Mouse (Mus musculus): ENCODE measurements at regions not wholly inside any gene's neighbourhood (a gene's known extent, or its start where the extent isn't known, plus 50 kb on each side); places are given as distances from the start of the nearest gene placed in this dataset.
"Not testable (repeated sequence)": the region's sequence is repeated elsewhere in the genome, so short reads cannot be mapped to it uniquely, and the experiment has no call there.

DNA sequence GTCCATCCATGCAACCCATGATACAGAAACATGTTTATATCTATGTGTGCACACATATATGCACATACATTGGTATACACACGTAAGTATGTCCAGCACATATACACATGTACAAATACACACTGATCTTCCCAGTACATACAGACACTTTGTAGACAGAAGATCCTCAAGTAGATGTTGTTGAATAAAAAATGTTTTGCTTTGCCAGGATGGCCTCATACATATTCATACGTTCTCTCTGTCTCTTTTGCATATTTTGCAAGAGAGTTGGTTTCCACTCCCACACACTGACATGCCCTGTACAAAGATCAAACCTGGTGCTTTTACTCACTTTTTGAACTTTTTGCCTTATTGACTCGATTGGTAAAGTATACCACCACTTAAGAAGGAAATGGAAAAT, 148.5 kb downstream of the Lyplal1 start:
- Histone ChIP-seq H3K27ac (no peak overlapping the region), H3K36me3 (replicated peaks) (no peaks in the 10 kb centered on the region), H3K9ac (no peak overlapping the region), H3K9me3 (no peaks in the 10 kb centered on the region), H3K27me3 (no peaks in the 10 kb centered on the region), H3K4me1 (no peaks in the 10 kb centered on the region), H3K4me3 (replicated peaks) (no peak overlapping the region), H3K4me2 (no peak overlapping the region)
- 83% methylated on average over 3 of the region's 3 CpGs for WGBS
- no peak for ATAC-seq (ENCODE audit: low FRiP score)

DNA sequence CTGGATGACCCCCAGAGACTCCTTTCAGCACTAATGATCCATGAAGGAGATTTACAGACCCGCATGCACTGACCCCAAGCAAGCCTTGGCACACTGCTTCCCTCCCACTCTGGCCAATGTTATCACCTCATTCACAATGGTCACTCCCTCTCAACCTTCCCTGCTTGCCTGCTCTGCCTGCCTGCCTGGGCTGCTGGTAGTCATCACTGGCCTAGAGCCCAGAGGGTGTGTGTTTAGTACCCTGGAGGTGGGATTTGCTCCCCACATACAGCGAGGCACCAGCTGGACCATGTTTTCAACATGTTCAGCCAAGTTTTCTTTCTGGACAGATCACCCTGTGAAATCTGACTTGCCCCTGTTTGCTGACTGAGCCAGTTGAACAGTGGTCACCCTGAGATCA, 147.9 kb downstream of the Lyplal1 start:
- Histone ChIP-seq H3K9me3 (no peaks in the 10 kb centered on the region), H3K4me3 (replicated peaks) (no peak overlapping the region), H3K27ac (no peak overlapping the region), H3K9ac (no peak overlapping the region), H3K4me1 (no peaks in the 10 kb centered on the region), H3K27me3 (no peaks in the 10 kb centered on the region), H3K4me2 (no peak overlapping the region), H3K36me3 (replicated peaks) (no peaks in the 10 kb centered on the region)
- ATAC-seq (ENCODE audit: low FRiP score), result no peak
- WGBS, result 40% methylated on average over 2 of the region's 2 CpGs

DNA sequence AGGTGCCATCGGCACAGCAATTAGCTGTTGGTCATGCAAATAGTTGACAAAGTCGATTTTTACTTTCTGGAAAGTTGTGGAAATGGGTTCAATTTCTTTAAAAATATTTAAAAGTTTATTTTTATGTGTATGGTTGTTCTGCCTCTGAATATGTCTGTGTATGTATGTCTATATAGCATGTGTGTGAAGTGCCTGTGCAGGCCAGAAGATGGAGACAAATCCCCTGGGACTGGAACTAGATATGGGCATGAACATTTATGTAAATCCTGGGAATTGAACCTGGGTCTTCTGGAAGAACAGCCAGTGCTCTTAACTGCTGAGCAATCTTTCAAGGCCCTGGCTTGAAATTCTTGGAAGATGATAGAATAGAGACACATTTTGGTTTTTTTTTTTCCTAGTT, 140.0 kb downstream of the Lyplal1 start:
- H3K4me1 ChIP-seq, result no peaks in the 10 kb centered on the region
- ATAC-seq (ENCODE audit: low FRiP score), result no peak
- no peak overlapping the region for H3K27ac ChIP-seq
- no peaks in the 10 kb centered on the region for H3K9me3 ChIP-seq
- 80% methylated on average over 2 of the region's 2 CpGs for WGBS
- H3K4me2 ChIP-seq, result no peak overlapping the region
- H3K36me3 ChIP-seq (replicated peaks), result no peaks in the 10 kb centered on the region
- no peak overlapping the region for H3K9ac ChIP-seq
- no peaks in the 10 kb centered on the region for H3K27me3 ChIP-seq
- no peak overlapping the region for H3K4me3 ChIP-seq (replicated peaks)

DNA sequence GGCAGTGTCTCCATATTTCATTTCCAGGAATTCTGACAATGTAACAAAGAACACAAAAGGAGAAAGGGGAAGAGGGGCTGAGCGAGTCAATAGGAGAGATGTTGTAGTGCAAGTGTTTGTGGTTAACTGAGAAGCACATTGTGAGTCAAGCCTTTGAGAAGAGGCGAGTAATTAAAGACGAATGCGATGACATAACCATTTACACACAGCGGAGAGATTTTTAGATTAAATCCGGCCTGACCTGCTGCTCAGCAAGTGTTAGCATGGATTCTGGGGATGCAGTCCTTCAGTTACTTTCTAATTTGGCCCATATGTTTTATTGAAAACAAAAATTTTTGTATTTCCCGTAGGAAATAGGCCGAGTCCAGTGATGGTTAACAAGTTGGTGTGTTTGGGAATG, 127.7 kb downstream of the Lyplal1 start:
- Histone ChIP-seq H3K4me3 (replicated peaks) (no peak overlapping the region), H3K27me3 (no peaks in the 10 kb centered on the region), H3K4me1 (no peaks in the 10 kb centered on the region), H3K4me2 (no peak overlapping the region), H3K36me3 (replicated peaks) (no peaks in the 10 kb centered on the region), H3K9me3 (no peaks in the 10 kb centered on the region), H3K9ac (no peak overlapping the region), H3K27ac (no peak overlapping the region)
- WGBS, result 68% methylated on average over 8 of the region's 8 CpGs
- no peak for ATAC-seq (ENCODE audit: low FRiP score)

DNA sequence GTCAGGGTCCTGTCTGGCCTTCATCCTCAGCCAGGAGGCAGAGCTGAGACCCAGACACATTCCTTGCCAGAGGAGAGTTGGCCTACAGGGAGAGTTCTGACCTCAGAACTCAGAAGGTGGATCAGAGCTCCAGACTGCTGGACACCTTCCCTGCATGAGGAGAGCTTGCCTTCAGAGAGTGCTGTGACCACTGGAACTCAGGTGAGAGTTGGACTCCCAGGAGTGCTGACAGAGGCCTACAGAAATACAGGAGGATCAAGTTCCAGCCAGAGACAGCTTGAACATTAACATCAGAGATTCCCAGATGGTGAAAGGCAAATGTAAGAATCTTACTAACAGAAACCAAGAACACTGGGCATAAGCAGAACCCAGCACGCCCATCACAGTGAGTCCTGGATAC, 117.0 kb downstream of the Lyplal1 start:
- not testable (repeated sequence) for H3K9me3 ChIP-seq; H3K36me3 ChIP-seq (replicated peaks); H3K9ac ChIP-seq; H3K4me1 ChIP-seq; H3K4me3 ChIP-seq (replicated peaks); H3K27me3 ChIP-seq; H3K4me2 ChIP-seq; ATAC-seq (ENCODE audit: low FRiP score); H3K27ac ChIP-seq
- WGBS, result 89% methylated on average over 1 of the region's 1 CpGs

DNA sequence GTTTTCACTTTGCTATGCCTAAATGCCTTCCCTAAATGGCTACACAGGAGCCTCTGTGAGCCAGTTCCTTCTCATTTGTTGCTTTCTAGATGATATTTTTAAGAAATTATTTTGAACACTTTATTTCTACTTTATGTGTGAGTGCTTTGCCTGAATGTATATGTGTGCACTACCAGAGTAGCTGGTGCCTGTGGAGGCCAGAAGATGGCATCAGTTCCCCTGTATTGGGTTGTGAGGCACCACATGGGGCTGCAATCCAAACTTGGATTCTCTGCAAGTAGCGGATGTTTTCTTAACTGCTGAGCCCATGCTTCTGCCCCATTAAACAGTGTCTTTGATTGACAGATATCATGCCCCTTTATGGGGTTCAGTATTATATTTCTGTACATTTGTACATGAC, 103.7 kb downstream of the Lyplal1 start:
- Histone ChIP-seq H3K27me3 (no peaks in the 10 kb centered on the region), H3K4me3 (replicated peaks) (no peak overlapping the region), H3K9ac (no peak overlapping the region), H3K9me3 (no peaks in the 10 kb centered on the region), H3K36me3 (replicated peaks) (no peaks in the 10 kb centered on the region), H3K4me1 (no peaks in the 10 kb centered on the region), H3K27ac (no peak overlapping the region), H3K4me2 (no peak overlapping the region)
- ATAC-seq (ENCODE audit: low FRiP score), result no peak
- 77% methylated on average over 1 of the region's 1 CpGs for WGBS

DNA sequence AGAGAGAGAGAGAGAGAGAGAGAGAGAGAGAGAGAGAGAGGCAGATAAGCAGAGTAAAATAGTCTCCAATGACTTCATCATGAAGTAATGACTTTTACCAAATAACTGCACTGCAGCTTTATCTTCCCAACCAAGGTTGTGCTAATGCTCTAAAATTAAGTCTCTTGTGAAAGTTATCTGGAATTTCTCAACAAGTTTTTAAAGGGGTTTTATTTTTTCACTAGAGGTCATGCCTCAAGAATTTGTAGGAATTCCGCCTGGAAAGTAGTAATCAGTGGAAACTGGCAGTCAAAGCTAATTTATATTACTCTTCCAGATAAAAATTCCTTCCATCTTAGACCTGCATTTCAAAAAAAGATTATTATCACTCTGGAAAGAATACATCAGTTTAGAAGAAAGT, 102.9 kb downstream of the Lyplal1 start:
- H3K9me3 ChIP-seq, result no peaks in the 10 kb centered on the region
- no peaks in the 10 kb centered on the region for H3K4me1 ChIP-seq
- ATAC-seq (ENCODE audit: low FRiP score), result no peak
- H3K27me3 ChIP-seq, result no peaks in the 10 kb centered on the region
- 91% methylated on average over 1 of the region's 1 CpGs for WGBS
- no peak overlapping the region for H3K4me3 ChIP-seq (replicated peaks)
- H3K27ac ChIP-seq, result no peak overlapping the region
- no peak overlapping the region for H3K9ac ChIP-seq
- no peak overlapping the region for H3K4me2 ChIP-seq
- no peaks in the 10 kb centered on the region for H3K36me3 ChIP-seq (replicated peaks)

DNA sequence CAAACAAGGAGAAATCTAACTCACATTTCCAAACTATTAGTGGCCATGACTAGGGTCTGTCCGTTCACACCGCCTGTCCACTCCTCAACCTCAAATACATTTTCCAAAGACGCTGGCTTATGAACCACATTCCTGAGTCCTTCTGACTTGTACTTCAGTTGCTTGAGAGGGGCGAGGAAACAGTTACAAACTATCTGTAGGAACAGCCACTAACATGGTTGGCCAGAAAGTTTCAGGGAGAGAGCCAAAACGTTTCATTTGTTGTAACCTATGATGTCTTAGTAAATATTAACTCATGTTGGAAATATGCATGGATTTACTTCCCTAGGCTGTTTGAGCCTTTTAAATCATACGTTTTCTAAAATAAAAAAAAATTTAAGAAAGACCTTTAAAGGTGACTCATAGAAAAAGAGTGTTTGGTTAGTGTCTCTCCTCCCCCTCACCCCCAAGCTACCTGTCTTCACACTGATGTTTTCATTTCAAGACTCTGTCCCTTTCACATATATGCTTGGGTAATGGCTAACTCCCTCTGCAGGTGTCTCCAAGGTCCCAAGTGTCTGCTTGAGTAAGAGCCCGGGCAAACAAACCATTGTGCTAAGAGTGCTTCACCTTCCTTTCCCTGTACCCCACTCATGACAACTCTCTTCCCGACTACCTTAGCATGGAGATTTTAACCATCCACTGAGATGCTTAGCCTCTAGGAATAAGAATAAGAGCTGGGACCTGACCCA, 101.1 kb downstream of the Lyplal1 start:
- Histone ChIP-seq H3K27ac (no peak overlapping the region), H3K4me2 (no peak overlapping the region), H3K9ac (no peak overlapping the region), H3K36me3 (replicated peaks) (no peaks in the 10 kb centered on the region), H3K27me3 (no peaks in the 10 kb centered on the region), H3K4me3 (replicated peaks) (no peak overlapping the region), H3K9me3 (no peaks in the 10 kb centered on the region), H3K4me1 (no peaks in the 10 kb centered on the region)
- ATAC-seq (ENCODE audit: low FRiP score), result no peak
- WGBS, result 82% methylated on average over 8 of the region's 8 CpGs

DNA sequence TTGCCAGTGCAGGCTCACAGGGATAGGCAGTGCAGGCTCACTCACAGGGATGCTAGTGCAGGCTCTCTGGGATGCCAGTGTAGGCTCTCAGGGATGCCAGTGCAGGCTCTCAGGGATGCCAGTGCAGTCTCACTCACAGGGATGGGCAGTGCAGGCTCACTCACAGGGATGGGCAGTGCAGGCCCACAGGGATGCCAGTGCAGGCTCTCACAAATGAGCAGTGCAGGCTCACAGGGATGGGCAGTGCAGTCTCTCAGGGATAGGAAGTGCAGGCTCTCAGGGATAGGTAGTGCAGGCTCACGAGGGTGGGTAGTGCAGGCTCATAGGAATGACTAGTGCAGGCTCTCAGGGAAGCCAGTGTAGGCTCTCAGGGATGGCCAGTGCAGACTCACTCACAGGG, 99.6 kb downstream of the Lyplal1 start:
- Histone ChIP-seq H3K4me1 (no peaks in the 10 kb centered on the region), H3K4me2 (no peak overlapping the region), H3K9ac (no peak overlapping the region), H3K27ac (no peak overlapping the region), H3K27me3 (no peaks in the 10 kb centered on the region), H3K36me3 (replicated peaks) (no peaks in the 10 kb centered on the region), H3K4me3 (replicated peaks) (no peak overlapping the region), H3K9me3 (no peaks in the 10 kb centered on the region)
- 59% methylated on average over 1 of the region's 1 CpGs for WGBS
- no peak for ATAC-seq (ENCODE audit: low FRiP score)

DNA sequence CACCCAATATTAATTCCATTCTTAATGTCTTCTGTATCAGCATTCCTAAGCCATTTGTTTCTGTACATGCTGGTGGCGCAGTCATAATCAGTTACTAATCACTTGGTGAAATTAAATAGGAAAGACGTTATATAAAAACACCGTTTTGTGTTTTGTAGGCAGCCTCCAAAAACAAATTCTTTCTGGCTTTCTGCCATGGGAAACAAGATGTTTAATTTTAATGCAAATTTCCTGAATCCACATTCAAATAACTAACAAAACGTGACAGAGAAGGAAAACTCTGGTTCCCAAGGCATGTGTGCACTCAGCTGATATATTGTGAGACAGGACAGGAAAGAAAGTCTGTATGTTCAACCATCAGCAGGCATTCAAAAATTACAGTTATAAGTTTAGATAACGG, 97.6 kb downstream of the Lyplal1 start:
- Histone ChIP-seq H3K4me3 (replicated peaks) (no peak overlapping the region), H3K4me2 (no peak overlapping the region), H3K4me1 (no peaks in the 10 kb centered on the region), H3K27me3 (no peaks in the 10 kb centered on the region), H3K9me3 (peaks cover 4% of the 10 kb centered on the region; the same call in 1 of the 2 replicates), H3K27ac (no peak overlapping the region), H3K9ac (no peak overlapping the region), H3K36me3 (replicated peaks) (no peaks in the 10 kb centered on the region)
- ATAC-seq (ENCODE audit: low FRiP score), result no peak
- 77% methylated on average over 5 of the region's 5 CpGs for WGBS

DNA sequence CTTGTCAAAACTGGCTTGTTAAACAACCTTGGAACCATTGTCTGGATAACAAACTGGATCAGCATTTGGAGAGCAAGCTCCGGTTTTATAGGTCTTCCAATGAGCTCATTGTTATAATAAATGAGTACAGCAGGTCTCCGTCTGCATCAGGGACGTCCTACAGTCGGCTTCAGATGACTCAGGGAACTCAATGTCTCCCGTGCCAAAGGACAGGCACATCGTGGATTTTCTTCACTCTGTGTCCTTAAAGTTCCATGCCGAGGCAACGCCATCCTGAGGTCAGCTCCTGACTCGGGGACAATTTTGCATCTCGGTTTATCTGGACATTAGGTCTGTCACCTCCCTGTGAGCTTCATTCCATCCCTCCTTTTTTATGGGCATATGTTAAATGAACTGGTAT, 85.2 kb downstream of the Lyplal1 start:
- Histone ChIP-seq H3K27ac (no peak overlapping the region), H3K27me3 (no peaks in the 10 kb centered on the region), H3K4me3 (replicated peaks) (no peak overlapping the region), H3K4me2 (no peak overlapping the region), H3K4me1 (no peaks in the 10 kb centered on the region), H3K9ac (no peak overlapping the region), H3K9me3 (no peaks in the 10 kb centered on the region), H3K36me3 (replicated peaks) (no peaks in the 10 kb centered on the region)
- 77% methylated on average over 10 of the region's 10 CpGs for WGBS
- ATAC-seq (ENCODE audit: low FRiP score), result no peak

DNA sequence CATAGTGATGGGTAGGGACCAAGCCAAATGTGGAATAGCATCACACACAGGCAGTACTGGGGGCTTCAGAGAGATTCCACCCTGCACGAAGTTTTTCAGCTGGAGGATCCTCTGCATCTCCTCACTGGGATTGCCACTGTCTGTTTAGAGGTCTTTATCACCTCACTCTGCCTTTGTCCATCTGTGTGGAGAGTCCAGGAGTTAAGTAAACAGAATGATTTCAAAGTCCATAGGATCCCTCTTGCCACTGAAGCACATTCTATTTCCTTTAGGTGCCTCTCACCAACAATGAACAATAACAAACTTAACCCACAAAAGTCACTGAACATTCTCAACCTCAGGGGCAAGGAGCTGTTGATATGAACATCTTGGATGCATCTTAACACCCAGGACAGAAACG, 82.7 kb downstream of the Lyplal1 start:
- WGBS, result 70% methylated on average over 2 of the region's 2 CpGs
- Histone ChIP-seq H3K36me3 (replicated peaks) (no peaks in the 10 kb centered on the region), H3K27me3 (no peaks in the 10 kb centered on the region), H3K27ac (no peak overlapping the region), H3K4me1 (no peaks in the 10 kb centered on the region), H3K4me2 (no peak overlapping the region), H3K9ac (no peak overlapping the region), H3K9me3 (no peaks in the 10 kb centered on the region), H3K4me3 (replicated peaks) (no peak overlapping the region)
- ATAC-seq (ENCODE audit: low FRiP score), result no peak
